Comparison of ENCODE assay signal across 28 mouse cellular contexts in genomic region chrX:96419383-96419782, GRCm38 (mm10). TPM values are rescaled to one million over a fixed set of nuclear protein-coding genes. Genes with fewer than 3 reads are reported as not detected.
DNase-seq lines count a peak whose midpoint lies in the region; ATAC-seq and TF ChIP-seq lines count a peak whose summit lies in the region.
"Had no signal": no experiment of that assay in that cellular context is flagged by ENCODE, and none has a peak within 500 bp of the region (broad histone marks: within the 10 kb centered on the region; RNA-seq: fewer than 3 reads in every experiment).

No protein-coding gene starts in this region.

- no peaks in the 10 kb centered on the region for H3K27me3 ChIP-seq in liver, embryonic 11.5 days (replicated peaks; ENCODE audit: control insufficient read depth, insufficient read depth, low read length)
- no peaks in the 10 kb centered on the region for H3K27me3 ChIP-seq in liver, postnatal 0 days (ENCODE audit: insufficient read depth, low read length)
- H3K27me3 ChIP-seq in liver, embryonic 14.5 days (ENCODE audit: control insufficient read depth, insufficient read depth, low read length), result no peaks in the 10 kb centered on the region
- no peaks in the 10 kb centered on the region for H3K27me3 ChIP-seq in liver, embryonic 16.5 days (ENCODE audit: control insufficient read depth, insufficient read depth, low read depth, low read length)
- H3K27me3 ChIP-seq: embryonic facial prominence, embryonic 13.5 days; embryonic facial prominence, embryonic 15.5 days; forebrain, embryonic 12.5 days had no signal

- no peaks in the 10 kb centered on the region for H3K4me1 ChIP-seq in liver, embryonic 11.5 days (replicated peaks; ENCODE audit: control insufficient read depth, insufficient read depth, low read length)
- H3K4me1 ChIP-seq in liver, postnatal 0 days (ENCODE audit: insufficient read depth), result no peaks in the 10 kb centered on the region
- H3K4me1 ChIP-seq in liver, embryonic 14.5 days (replicated peaks; ENCODE audit: control insufficient read depth in 2 of 2, insufficient read depth in 2 of 2, low read length in 1 of 2), result no peaks in the 10 kb centered on the region
- no peaks in the 10 kb centered on the region for H3K4me1 ChIP-seq in liver, embryonic 16.5 days (ENCODE audit: control insufficient read depth, low read depth, low read length)
- H3K4me1 ChIP-seq: embryonic facial prominence, embryonic 13.5 days; embryonic facial prominence, embryonic 15.5 days; forebrain, embryonic 10.5 days; forebrain, embryonic 12.5 days had no signal

- ATAC-seq in liver, embryonic 11.5 days (replicated peaks; ENCODE audit: low FRiP score), result peak; percentile 68
- no peak for ATAC-seq in liver, postnatal 0 days
- ATAC-seq in liver, embryonic 14.5 days (ENCODE audit: insufficient read depth), result peak; percentile 48; the same call in 1 of the 2 replicates
- peak; percentile 41; the same call in 1 of the 2 replicates for ATAC-seq in liver, embryonic 16.5 days (ENCODE audit: low read depth)
- ATAC-seq in megakaryocyte-erythroid progenitor cell, adult 5-6 weeks (replicated peaks; ENCODE audit: low FRiP score, low TSS enrichment, poor library complexity, severe bottlenecking), result peak; percentile 80
- ATAC-seq: forebrain, embryonic 14.5 days; forebrain, embryonic 16.5 days had no signal

- no peak for TF ChIP-seq EP300 in liver, postnatal 0 days (IDR thresholded peaks at IDR 0.05; ENCODE audit: low read depth)
- TF ChIP-seq EP300 in liver, embryonic 14.5 days (IDR thresholded peaks at IDR 0.05; ENCODE audit: low read depth), result no peak

- no peaks in the 10 kb centered on the region for H3K36me3 ChIP-seq in liver, embryonic 11.5 days (ENCODE audit: control insufficient read depth, insufficient read depth, low read length)
- no peaks in the 10 kb centered on the region for H3K36me3 ChIP-seq in liver, postnatal 0 days (replicated peaks; ENCODE audit: insufficient read depth, low read length)
- no peaks in the 10 kb centered on the region for H3K36me3 ChIP-seq in liver, embryonic 14.5 days (replicated peaks; ENCODE audit: control insufficient read depth, insufficient read depth, low read depth)
- no peaks in the 10 kb centered on the region for H3K36me3 ChIP-seq in liver, embryonic 16.5 days (ENCODE audit: control insufficient read depth, insufficient read depth)
- H3K36me3 ChIP-seq: embryonic facial prominence, embryonic 13.5 days; embryonic facial prominence, embryonic 15.5 days; forebrain, embryonic 10.5 days; forebrain, embryonic 12.5 days had no signal

- H3K27ac ChIP-seq in liver, embryonic 11.5 days (ENCODE audit: low read depth, low read length), result no peak overlapping the region
- no peak overlapping the region for H3K27ac ChIP-seq in liver, postnatal 0 days (ENCODE audit: low read depth)
- no peak overlapping the region for H3K27ac ChIP-seq in liver, embryonic 14.5 days
- H3K27ac ChIP-seq in liver, embryonic 16.5 days (ENCODE audit: low read length), result no peak overlapping the region
- H3K27ac ChIP-seq: embryonic facial prominence, embryonic 13.5 days; embryonic facial prominence, embryonic 15.5 days; forebrain, embryonic 10.5 days; forebrain, embryonic 12.5 days had no signal

- H3K9me3 ChIP-seq in liver, embryonic 11.5 days (ENCODE audit: control insufficient read depth, low read length), result no peaks in the 10 kb centered on the region
- no peaks in the 10 kb centered on the region for H3K9me3 ChIP-seq in liver, postnatal 0 days (ENCODE audit: low read length)
- H3K9me3 ChIP-seq in liver, embryonic 14.5 days (ENCODE audit: control insufficient read depth, low read length), result no peaks in the 10 kb centered on the region
- H3K9me3 ChIP-seq in liver, embryonic 16.5 days (replicated peaks; ENCODE audit: control insufficient read depth, low read length), result no peaks in the 10 kb centered on the region
- H3K9me3 ChIP-seq: embryonic facial prominence, embryonic 13.5 days; embryonic facial prominence, embryonic 15.5 days; forebrain, embryonic 10.5 days; forebrain, embryonic 12.5 days had no signal

- no peak overlapping the region for H3K4me2 ChIP-seq in liver, embryonic 11.5 days
- H3K4me2 ChIP-seq in liver, postnatal 0 days (ENCODE audit: low read depth, low read length), result no peak overlapping the region
- no peak overlapping the region for H3K4me2 ChIP-seq in liver, embryonic 14.5 days (ENCODE audit: low read depth)
- H3K4me2 ChIP-seq in liver, embryonic 16.5 days (ENCODE audit: low read depth, low read length), result no peak overlapping the region
- H3K4me2 ChIP-seq: embryonic facial prominence, embryonic 13.5 days; embryonic facial prominence, embryonic 15.5 days; forebrain, embryonic 12.5 days had no signal

- TF ChIP-seq CTCF in liver, postnatal 0 days (IDR thresholded peaks at IDR 0.05; ENCODE audit: low read depth), result no peak
- no peak for TF ChIP-seq CTCF in liver, embryonic 14.5 days (IDR thresholded peaks at IDR 0.05; ENCODE audit: low read depth)

- DNase-seq in liver, embryonic 11.5 days (ENCODE audit: low spot score), result no peak
- no peak for DNase-seq in liver, postnatal 0 days
- no peak for DNase-seq in liver, embryonic 14.5 days (ENCODE audit: low read depth in 3 of 3, low spot score in 3 of 3)
- no peak for DNase-seq in liver
- no peak for DNase-seq in heart, adult 11 months
- DNase-seq in heart, adult 8-10 months (ENCODE audit: low spot score), result no peak
- DNase-seq: adrenal gland, adult 2 months; adrenal gland, postnatal 10 days; adrenal gland, postnatal 25 days; cerebellum, adult 11 months; cerebellum, adult 18-20 months; cerebellum, adult 8-10 months; cerebellum, adult 9-11 months; cerebellum, postnatal 14 days; cerebellum, postnatal 36 days; embryo, embryonic 11 days had no signal

- no peak overlapping the region for H3K4me3 ChIP-seq in liver, embryonic 11.5 days (ENCODE audit: low read depth, low read length)
- H3K4me3 ChIP-seq in liver, postnatal 0 days (ENCODE audit: low read depth, low read length), result no peak overlapping the region
- H3K4me3 ChIP-seq in liver, embryonic 14.5 days (ENCODE audit: insufficient read depth in 1 of 2, low read depth in 2 of 2, low read length in 2 of 2), result no peak overlapping the region
- no peak overlapping the region for H3K4me3 ChIP-seq in liver, embryonic 16.5 days (ENCODE audit: low read depth, low read length)
- H3K4me3 ChIP-seq: embryonic facial prominence, embryonic 13.5 days; embryonic facial prominence, embryonic 15.5 days; erythroblast, embryonic 14.5 days; forebrain, embryonic 10.5 days; forebrain, embryonic 12.5 days had no signal

- no peak overlapping the region for H3K9ac ChIP-seq in liver, embryonic 11.5 days (ENCODE audit: low read depth, low read length)
- H3K9ac ChIP-seq in liver, postnatal 0 days (replicated peaks), result no peak overlapping the region
- H3K9ac ChIP-seq in liver, embryonic 14.5 days (replicated peaks), result no peak overlapping the region
- no peak overlapping the region for H3K9ac ChIP-seq in liver, embryonic 16.5 days (ENCODE audit: low read depth, low read length)
- H3K9ac ChIP-seq: embryonic facial prominence, embryonic 13.5 days; embryonic facial prominence, embryonic 15.5 days; forebrain, embryonic 12.5 days had no signal

RNA-seq across cellular contexts. Expression of gene Heph, which starts 35.8 kb away (rescaled TPM):
- polyA plus RNA-seq in liver, embryonic 11.5 days (2014; fragmentation: Nextera tagmentation; extraction: Ambion mirVana), result 5.3 and 6.0 TPM in 2 replicates
- polyA plus RNA-seq in liver, postnatal 0 days (2015; fragmentation: Nextera tagmentation; extraction: Ambion mirVana), result 0.86 and 0.92 TPM in 2 replicates
- 0.40 and 0.63 TPM in 2 replicates for polyA plus RNA-seq in liver, embryonic 14.5 days (2012; rRNA removed)
- 0.66 and 1.2 TPM in 2 replicates for polyA plus RNA-seq in liver, embryonic 14.5 days (2014; fragmentation: Nextera tagmentation; extraction: Ambion mirVana)
- 1.0 and 1.1 TPM in 2 replicates for polyA plus RNA-seq in liver, embryonic 16.5 days (2015; fragmentation: Nextera tagmentation; extraction: Ambion mirVana)
- not detected in 2 replicates for total RNA-seq in megakaryocyte-erythroid progenitor cell, adult 5-6 weeks (2014; fragmentation: Nextera tagmentation)
- not detected in 2 replicates for total RNA-seq in megakaryocyte-erythroid progenitor cell, adult 5-6 weeks (2017)
- 1 to 10 TPM; 1.2 to 1.9 (median 1.6) TPM for total RNA-seq in heart, adult 8-10 months (2022)
- polyA plus RNA-seq: C2C12; erythroblast, embryonic 14.5 days had no signal

RNA-seq across cellular contexts. Expression of gene Hsf3, which starts 36.7 kb away (rescaled TPM):
- polyA plus RNA-seq in liver, embryonic 11.5 days (2014; fragmentation: Nextera tagmentation; extraction: Ambion mirVana), result not detected in 2 replicates
- not detected in 2 replicates for polyA plus RNA-seq in liver, postnatal 0 days (2015; fragmentation: Nextera tagmentation; extraction: Ambion mirVana)
- polyA plus RNA-seq in liver, embryonic 14.5 days (2012; rRNA removed), result not detected in 2 replicates
- not detected in 2 replicates for polyA plus RNA-seq in liver, embryonic 14.5 days (2014; fragmentation: Nextera tagmentation; extraction: Ambion mirVana)
- not detected in 2 replicates for polyA plus RNA-seq in liver, embryonic 16.5 days (2015; fragmentation: Nextera tagmentation; extraction: Ambion mirVana)
- not detected in 2 replicates for total RNA-seq in megakaryocyte-erythroid progenitor cell, adult 5-6 weeks (2014; fragmentation: Nextera tagmentation)
- not detected in 2 replicates for total RNA-seq in megakaryocyte-erythroid progenitor cell, adult 5-6 weeks (2017)
- total RNA-seq in heart, adult 8-10 months (2022), result not detected
- total RNA-seq: adrenal gland, adult 2 months; adrenal gland, postnatal 25 days; common myeloid progenitor, adult 5-6 weeks had no signal
- polyA plus RNA-seq: adrenal gland, adult 2 months; brain, embryonic 14.5 days; C2C12; erythroblast, embryonic 14.5 days; forebrain, embryonic 10.5 days; forebrain, embryonic 14.5 days; forebrain, embryonic 16.5 days had no signal
